Mouse (Mus musculus) adrenal gland, adult (tissue): ENCODE measurements around the gene Hdac11.
"Not testable (repeated sequence)": the region's sequence is repeated elsewhere in the genome, so short reads cannot be mapped to it uniquely, and the experiment has no call there.

Source experiments
- DNase-seq, 2 experiments: peaks; one replicate each; pipeline ENCODE4 v3.0.0; 2022 to 2023; ENCODE audit warnings: low spot score in 1 of 2; ENCODE audit not compliant: inconsistent age in 2 of 2

The Hdac11 gene

GRCm38 (mm10) chr6:91156554-91157236, at the start of gene Hdac11:
TSS of gene Hdac11 (plus strand) at chr6:91156665.
- DNase-seq: peak; percentile 94 to 96

GRCm38 (mm10) chr6:91108301-91108916, 48.1 kb upstream of the Hdac11 start:
- DNase-seq: no peak

GRCm38 (mm10) chr6:91108917-91109450, 47.5 kb upstream of the Hdac11 start:
- no peak for DNase-seq

- no peak for DNase-seq
Observed at GRCm38 (mm10) chr6:91109489-91109888, 47.0 kb upstream of the Hdac11 start.

- no peak for DNase-seq
Observed at GRCm38 (mm10) chr6:91110323-91111020, 46.0 kb upstream of the Hdac11 start.

GRCm38 (mm10) chr6:91111141-91111953, 45.1 kb upstream of the Hdac11 start:
- no peak for DNase-seq

- DNase-seq: no peak
Observed at GRCm38 (mm10) chr6:91111954-91112252, 44.6 kb upstream of the Hdac11 start.

- no peak for DNase-seq
Observed at GRCm38 (mm10) chr6:91114716-91115115, 41.7 kb upstream of the Hdac11 start.

GRCm38 (mm10) chr6:91115158-91115557, 41.3 kb upstream of the Hdac11 start:
- DNase-seq: peak in 1 of 2 experiments; percentile 33

- DNase-seq: no peak
Observed at GRCm38 (mm10) chr6:91115863-91116243, 40.6 kb upstream of the Hdac11 start.

- peak; percentile 95 to 97 for DNase-seq
Observed at GRCm38 (mm10) chr6:91116244-91117145, 40.0 kb upstream of the Hdac11 start, which contains the start of gene Nup210. TSS of gene Nup210 (minus strand) at chr6:91116829.

- DNase-seq: no peak
Observed at GRCm38 (mm10) chr6:91117149-91117548, 39.3 kb upstream of the Hdac11 start.

GRCm38 (mm10) chr6:91118526-91118925, 37.9 kb upstream of the Hdac11 start:
- DNase-seq: no peak

- DNase-seq: peak in 1 of 2 experiments; percentile 36
Observed at GRCm38 (mm10) chr6:91120206-91120605, 36.3 kb upstream of the Hdac11 start.

GRCm38 (mm10) chr6:91121089-91121488, 35.4 kb upstream of the Hdac11 start:
- not testable (repeated sequence) for DNase-seq

- no peak for DNase-seq
Observed at GRCm38 (mm10) chr6:91123453-91123852, 33.0 kb upstream of the Hdac11 start.

GRCm38 (mm10) chr6:91124286-91125227, 31.9 kb upstream of the Hdac11 start:
- DNase-seq: no peak

GRCm38 (mm10) chr6:91125228-91125585, 31.3 kb upstream of the Hdac11 start:
- no peak for DNase-seq

GRCm38 (mm10) chr6:91128996-91129395, 27.5 kb upstream of the Hdac11 start:
- DNase-seq: no peak
